Mouse (Mus musculus) heart, embryonic 10.5 days (tissue): ENCODE measurements at regions not wholly inside any gene's neighbourhood (a gene's known extent, or its start where the extent isn't known, plus 50 kb on each side); places are given as distances from the start of the nearest gene placed in this dataset.

ENCODE experiments used
- DNase-seq: peaks from one replicate; pipeline ENCODE4 v3.0.0-alpha.2; 2017; ENCODE audit warnings: low spot score
- H3K27ac ChIP-seq: fragments of 300-500 bp; sonication (generic); 2 replicates; pipeline ENCODE4 v1.5.1; 2016; ENCODE audit warnings: mild to moderate bottlenecking
- H3K27me3 ChIP-seq: fragments of 300-500 bp; sonication (generic); 2 replicates; pipeline ENCODE4 v1.6.1; 2016; ENCODE audit warnings: mild to moderate bottlenecking; ENCODE audit not compliant: poor library complexity, insufficient read depth, severe bottlenecking
- H3K36me3 ChIP-seq: fragments of 300-500 bp; sonication (generic); 2 replicates; pipeline ENCODE4 v1.6.1; 2016; ENCODE audit warnings: mild to moderate bottlenecking, moderate library complexity
- H3K4me1 ChIP-seq: fragments of 300-500 bp; sonication (generic); 2 replicates; pipeline ENCODE4 v1.6.1; 2016; ENCODE audit warnings: mild to moderate bottlenecking
- H3K4me3 ChIP-seq: fragments of 300-500 bp; sonication (generic); 2 replicates; pipeline ENCODE4 v1.5.1; 2016; ENCODE audit warnings: mild to moderate bottlenecking, moderate library complexity
- H3K9me3 ChIP-seq: fragments of 300-500 bp; sonication (generic); 2 replicates; pipeline ENCODE4 v1.6.1; 2016; ENCODE audit warnings: mild to moderate bottlenecking, moderate library complexity
- WGBS: fragments of 180-500 bp; shearing (Covaris S2); methylation state at CpG from one replicate; pipeline ENCODE4 v1.1.7; 2016; 5-methylcytosine and 5-hydroxymethylcytosine counted together

DNA sequence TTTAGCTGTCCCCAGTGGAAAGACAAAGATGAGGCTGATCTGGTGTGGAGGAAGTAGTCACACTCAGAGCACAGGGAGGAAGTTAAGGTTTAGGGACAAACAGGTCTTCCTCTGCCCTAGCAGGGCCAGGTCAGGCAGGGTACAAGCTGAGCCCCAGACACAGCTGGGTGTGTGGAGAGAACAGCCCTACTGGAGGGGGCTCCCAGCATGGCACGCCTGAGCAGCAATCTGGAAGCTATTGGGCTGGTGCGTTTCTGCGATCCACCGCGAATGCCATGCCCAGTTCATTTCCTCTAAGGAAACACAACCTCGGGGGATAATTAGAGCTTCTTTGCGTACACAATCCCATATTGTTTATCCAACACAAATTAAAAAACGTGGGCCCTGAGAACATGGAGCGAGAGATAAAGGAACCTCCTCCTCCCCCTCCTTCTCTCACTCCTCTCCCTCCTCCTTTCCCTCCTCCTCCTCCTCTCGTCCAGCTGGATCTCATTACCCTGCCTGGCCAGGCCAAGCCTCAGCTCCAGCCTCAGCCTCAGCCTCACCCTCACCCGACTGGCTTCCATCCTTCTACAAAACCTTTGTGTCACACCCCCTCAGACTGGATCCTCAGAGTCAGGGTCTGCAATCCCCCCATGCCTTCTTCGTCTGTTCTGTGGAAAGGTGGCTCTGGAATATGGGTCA is 81.2 kb downstream of the Pja1 start:
- H3K4me3 ChIP-seq: no peak overlapping the region
- no peak for DNase-seq
- no peak overlapping the region for H3K27ac ChIP-seq
- WGBS: 64% methylated on average over 12 of the region's 12 CpGs
- no peaks in the 10 kb centered on the region for H3K4me1 ChIP-seq
- no peaks in the 10 kb centered on the region for H3K9me3 ChIP-seq
- no peaks in the 10 kb centered on the region for H3K36me3 ChIP-seq
- peaks cover 89% of the 10 kb centered on the region for H3K27me3 ChIP-seq

DNA sequence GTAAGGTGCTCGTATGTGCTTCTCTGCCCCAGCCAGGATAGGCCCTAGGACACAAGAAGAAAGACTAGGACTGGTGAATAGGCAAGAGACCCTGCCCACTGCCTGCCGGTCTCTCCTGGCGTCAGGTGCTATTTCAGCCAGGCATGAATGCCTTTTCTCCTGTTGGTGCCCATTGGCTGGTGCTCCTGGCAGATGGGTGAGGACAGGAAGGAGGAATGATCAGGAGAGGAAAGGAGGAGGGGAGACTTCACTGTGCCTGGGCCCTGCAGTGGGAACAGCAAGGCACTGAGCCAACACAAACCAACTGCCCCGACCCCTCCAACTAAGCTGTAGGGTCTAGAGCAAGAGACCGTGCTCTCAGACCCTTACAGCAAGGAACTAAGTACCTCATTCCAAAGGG is 100.4 kb downstream of the Pja1 start:
- H3K27ac ChIP-seq: no peak overlapping the region

DNA sequence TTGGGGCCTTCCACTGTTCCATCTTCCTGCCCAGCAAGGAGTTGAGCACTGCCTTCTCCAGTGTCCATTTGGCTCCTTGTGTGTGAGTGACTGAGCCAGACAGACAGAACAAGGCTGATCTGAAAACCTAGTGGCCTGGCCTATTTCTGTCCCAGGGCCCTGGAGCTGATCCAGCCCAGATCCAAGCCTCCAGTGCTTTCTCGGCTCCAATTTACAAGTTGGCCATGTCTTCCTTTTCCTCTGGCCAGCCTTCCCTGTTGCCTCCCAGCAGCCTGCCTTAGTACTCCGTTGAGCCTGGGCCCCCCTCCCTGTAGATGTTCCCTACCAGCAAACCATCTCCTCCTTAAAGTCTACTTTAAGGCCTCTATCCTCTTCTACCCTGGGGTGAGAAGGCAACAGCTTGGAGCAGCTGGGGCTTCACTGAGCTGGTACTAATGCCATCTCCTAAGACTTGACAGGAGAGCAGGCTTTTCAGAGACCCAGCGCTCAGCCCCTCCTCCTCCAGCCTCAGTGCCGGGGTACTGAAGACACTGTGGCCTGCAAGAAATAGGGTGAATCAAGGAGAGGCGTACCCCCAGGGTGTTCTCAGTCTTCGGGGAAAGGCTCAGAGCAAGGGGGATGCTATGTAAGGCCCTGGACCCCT is 101.7 kb downstream of the Pja1 start:
- no peak overlapping the region for H3K27ac ChIP-seq
- H3K4me3 ChIP-seq: no peak overlapping the region
- peak; percentile 20 for DNase-seq
- peaks cover 96% of the 10 kb centered on the region for H3K27me3 ChIP-seq
- WGBS: 78% methylated on average over 6 of the region's 6 CpGs
- H3K36me3 ChIP-seq: no peaks in the 10 kb centered on the region
- H3K4me1 ChIP-seq: no peaks in the 10 kb centered on the region
- H3K9me3 ChIP-seq: no peaks in the 10 kb centered on the region

More for the DNA sequence above, 100.4 kb downstream of the Pja1 start:
- peak; percentile 14 for DNase-seq
- H3K36me3 ChIP-seq: no peaks in the 10 kb centered on the region
- no peak overlapping the region for H3K4me3 ChIP-seq
- H3K4me1 ChIP-seq: no peaks in the 10 kb centered on the region
- H3K27me3 ChIP-seq: peaks cover 88% of the 10 kb centered on the region
- WGBS: 74% methylated on average over 5 of the region's 5 CpGs
- no peaks in the 10 kb centered on the region for H3K9me3 ChIP-seq

DNA sequence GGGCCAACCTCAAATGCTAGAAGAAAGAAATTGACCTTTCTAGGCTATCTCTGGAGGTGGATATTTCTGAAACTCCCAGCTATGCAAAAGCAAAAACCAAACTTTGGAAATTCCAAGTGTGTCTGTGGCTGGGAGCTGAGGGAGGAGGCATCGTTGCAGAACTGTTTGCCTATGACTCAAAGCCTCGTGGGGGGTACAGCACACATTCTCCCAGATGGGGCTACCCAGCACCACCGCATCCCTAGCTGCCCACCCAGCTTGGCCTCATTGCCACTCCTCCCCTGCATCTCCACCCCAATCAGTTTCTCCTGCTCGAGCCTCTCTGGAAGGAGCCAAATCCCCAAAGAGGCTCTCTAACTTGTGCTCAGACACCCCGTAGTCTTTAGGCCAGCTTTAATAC is 107.0 kb downstream of the Pja1 start:
- no peaks in the 10 kb centered on the region for H3K36me3 ChIP-seq
- DNase-seq: peak; percentile 22
- peaks cover 8% of the 10 kb centered on the region; the same call in 1 of the 2 replicates for H3K4me1 ChIP-seq
- H3K27ac ChIP-seq: no peak overlapping the region
- peaks cover 99% of the 10 kb centered on the region for H3K27me3 ChIP-seq
- no peak overlapping the region for H3K4me3 ChIP-seq
- 76% methylated on average over 5 of the region's 5 CpGs for WGBS
- H3K9me3 ChIP-seq: no peaks in the 10 kb centered on the region

DNA sequence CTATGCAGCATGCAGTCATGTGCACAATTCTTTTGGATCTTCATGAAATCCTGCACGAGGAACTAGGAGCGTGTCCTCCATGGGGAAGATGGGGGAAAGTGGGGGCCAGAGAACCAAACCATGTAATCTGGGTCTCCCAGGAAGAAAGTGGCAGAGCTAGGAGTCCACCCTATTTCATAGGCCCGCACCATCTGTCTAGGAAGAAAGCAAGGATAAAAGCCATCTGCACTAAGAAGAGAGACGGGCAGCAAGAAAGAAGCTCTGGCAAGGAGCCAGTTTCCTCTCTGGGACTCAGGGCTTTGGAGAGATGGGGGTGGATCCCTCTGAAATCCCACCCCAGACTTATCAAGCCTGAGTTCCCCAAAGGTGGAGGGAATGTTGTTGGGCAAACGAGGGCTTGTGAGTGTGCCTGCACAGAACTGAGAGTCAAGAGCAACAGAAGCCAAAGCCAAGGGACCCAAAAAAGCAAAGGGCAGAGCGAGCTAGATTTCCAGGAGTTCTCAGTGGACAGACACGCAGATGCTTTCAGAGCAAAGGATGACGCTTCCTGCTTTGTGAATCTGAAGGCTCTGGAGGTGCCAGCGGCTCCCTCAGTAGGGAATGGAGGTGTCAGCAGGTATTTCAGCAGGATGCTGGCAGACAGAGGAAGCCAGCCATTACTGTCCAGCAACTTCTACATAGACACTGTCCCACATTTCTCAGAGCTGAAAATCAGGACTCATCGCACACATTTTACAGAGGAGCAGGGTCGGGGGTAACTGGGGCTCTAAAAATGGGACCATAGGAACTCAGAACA is 110.8 kb downstream of the Pja1 start:
- WGBS: 62% methylated on average over 11 of the region's 11 CpGs
- Histone ChIP-seq H3K27me3 (peaks cover 88% of the 10 kb centered on the region), H3K4me3 (no peak overlapping the region), H3K9me3 (no peaks in the 10 kb centered on the region), H3K4me1 (peaks cover 22% of the 10 kb centered on the region), H3K27ac (no peak overlapping the region), H3K36me3 (no peaks in the 10 kb centered on the region)
- peak; percentile 63 for DNase-seq

DNA sequence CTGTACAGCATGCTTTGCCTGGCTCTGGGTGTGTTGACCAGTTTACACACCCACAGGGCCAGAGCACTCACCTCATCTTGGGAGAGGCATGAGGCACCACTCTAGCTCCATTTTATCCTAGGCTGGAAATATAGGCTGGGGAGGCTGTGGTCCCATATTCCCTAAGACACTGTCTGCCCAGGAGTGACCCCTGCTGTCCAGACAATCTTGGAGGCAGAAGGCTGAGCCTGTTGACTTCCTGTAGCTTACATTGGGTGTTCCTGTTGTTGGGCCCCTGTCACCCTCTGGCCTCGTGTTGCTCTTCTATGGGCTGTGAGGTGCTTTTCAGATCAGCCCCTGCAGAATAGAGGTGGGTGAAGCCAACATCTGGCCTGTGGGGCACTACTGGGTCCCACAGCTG is 112.3 kb downstream of the Pja1 start:
- WGBS: 28% methylated on average over 1 of the region's 1 CpGs
- peak; percentile 48 for DNase-seq
- H3K4me3 ChIP-seq: no peak overlapping the region
- peaks cover 22% of the 10 kb centered on the region for H3K4me1 ChIP-seq
- no peaks in the 10 kb centered on the region for H3K36me3 ChIP-seq
- peaks cover 82% of the 10 kb centered on the region for H3K27me3 ChIP-seq
- no peaks in the 10 kb centered on the region for H3K9me3 ChIP-seq
- H3K27ac ChIP-seq: peak overlapping the region; percentile 63; the same call in 1 of the 2 replicates

DNA sequence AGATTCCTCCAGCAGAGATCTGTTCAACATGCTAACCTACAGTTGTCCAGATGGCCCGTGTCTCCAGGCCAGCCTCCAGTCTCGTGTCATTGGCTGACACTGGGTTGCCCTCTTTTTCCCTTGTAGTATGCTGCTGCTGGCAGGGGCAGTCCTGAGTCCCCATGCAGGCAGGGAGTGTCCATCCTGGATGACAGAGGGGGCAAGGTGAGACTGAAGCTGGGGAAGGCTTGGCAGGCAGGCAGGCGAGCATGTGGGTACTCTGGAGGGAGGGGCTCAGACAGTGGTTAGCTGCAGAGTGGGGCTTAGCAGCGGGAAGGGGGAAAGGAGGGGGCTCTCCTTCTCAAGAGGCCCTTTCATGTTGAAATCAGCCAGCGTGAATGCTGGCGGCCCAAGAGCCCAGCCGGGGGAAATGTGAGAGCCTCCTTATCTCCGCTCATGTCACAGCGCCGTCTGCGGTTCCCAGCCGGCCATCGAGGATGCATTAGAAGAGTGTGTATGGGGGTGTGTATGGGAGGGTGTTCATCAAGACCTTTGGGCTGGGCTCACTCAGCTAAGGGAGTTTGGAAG is 112.9 kb downstream of the Pja1 start:
- Histone ChIP-seq H3K27me3 (peaks cover 81% of the 10 kb centered on the region), H3K4me1 (peaks cover 22% of the 10 kb centered on the region), H3K27ac (peak overlapping the region; percentile 63; the same call in 1 of the 2 replicates), H3K9me3 (no peaks in the 10 kb centered on the region), H3K4me3 (no peak overlapping the region), H3K36me3 (no peaks in the 10 kb centered on the region)
- 42% methylated on average over 12 of the region's 13 CpGs for WGBS
- DNase-seq: peak; percentile 78

DNA sequence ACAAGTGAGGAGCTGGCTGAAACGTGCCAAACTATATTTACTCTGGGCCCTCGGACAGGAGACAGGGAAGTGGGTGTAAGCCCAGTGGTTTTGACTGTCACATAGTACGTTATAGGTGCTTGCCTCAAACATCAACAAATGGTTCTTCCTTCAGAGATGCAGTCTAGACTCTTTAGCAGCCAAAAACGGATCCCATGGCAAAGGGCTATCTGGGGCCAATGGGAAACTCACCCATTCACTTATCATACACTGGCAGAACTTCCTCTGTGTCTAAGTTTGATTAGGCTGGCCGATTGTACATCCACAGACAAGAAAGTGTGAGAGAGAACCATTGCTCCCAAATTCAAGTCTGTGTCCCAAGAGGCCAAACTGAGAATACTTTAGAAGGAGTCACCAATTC is 115.9 kb downstream of the Pja1 start:
- no peaks in the 10 kb centered on the region for H3K36me3 ChIP-seq
- peaks cover 76% of the 10 kb centered on the region for H3K27me3 ChIP-seq
- peak; percentile 22 for DNase-seq
- peaks cover 21% of the 10 kb centered on the region for H3K4me1 ChIP-seq
- 56% methylated on average over 5 of the region's 5 CpGs for WGBS
- H3K9me3 ChIP-seq: no peaks in the 10 kb centered on the region
- H3K27ac ChIP-seq: no peak overlapping the region
- no peak overlapping the region for H3K4me3 ChIP-seq

DNA sequence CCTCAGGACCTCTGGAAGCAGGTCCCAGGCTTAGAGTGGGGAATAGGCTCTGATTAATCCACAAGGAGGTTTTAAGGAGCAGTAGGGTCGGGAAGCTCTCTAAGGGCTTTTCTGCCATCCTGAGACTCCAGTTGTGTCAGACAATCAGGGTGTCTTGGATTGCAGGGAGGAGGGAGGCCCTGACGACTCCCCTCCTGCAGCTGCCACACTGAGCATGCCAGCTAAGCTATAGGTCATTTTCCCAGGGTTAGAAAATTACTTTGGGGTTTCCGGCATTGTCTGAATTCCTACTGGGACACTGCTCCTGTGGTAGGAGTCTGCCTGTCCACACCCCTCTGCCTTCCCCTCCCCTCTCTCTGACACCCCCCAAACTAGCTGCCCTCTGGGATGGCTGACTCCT is 120.8 kb downstream of the Pja1 start:
- H3K9me3 ChIP-seq: no peaks in the 10 kb centered on the region
- peaks cover 56% of the 10 kb centered on the region for H3K27me3 ChIP-seq
- DNase-seq: no peak
- no peaks in the 10 kb centered on the region for H3K36me3 ChIP-seq
- H3K27ac ChIP-seq: no peak overlapping the region
- H3K4me1 ChIP-seq: peaks cover 4% of the 10 kb centered on the region; the same call in 1 of the 2 replicates
- H3K4me3 ChIP-seq: no peak overlapping the region
- 70% methylated on average over 3 of the region's 3 CpGs for WGBS

DNA sequence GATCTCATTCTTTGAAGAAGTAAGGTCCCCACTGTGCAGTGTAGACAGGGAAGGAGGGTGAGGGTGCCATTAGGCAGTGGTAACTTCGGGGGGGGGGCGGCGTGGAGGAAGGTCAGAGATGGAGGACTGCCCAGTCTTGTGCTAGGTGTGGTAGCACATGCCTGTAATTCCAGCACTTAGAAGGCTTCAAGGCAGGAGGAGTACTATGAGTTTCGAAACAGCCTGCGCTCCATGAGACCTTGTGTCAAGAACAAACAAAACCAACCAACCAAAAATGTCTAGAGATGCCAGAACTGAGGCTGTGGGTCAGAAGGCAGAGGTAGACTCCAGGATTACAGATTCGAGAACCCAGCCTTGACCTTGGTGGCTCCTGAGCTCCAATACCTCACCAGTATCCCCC is 130.8 kb downstream of the Pja1 start:
- Histone ChIP-seq H3K27me3 (peaks cover 55% of the 10 kb centered on the region), H3K9me3 (no peaks in the 10 kb centered on the region), H3K4me1 (peaks cover 15% of the 10 kb centered on the region), H3K4me3 (no peak overlapping the region), H3K27ac (no peak overlapping the region), H3K36me3 (no peaks in the 10 kb centered on the region)
- DNase-seq: no peak
- 67% methylated on average over 6 of the region's 6 CpGs for WGBS

DNA sequence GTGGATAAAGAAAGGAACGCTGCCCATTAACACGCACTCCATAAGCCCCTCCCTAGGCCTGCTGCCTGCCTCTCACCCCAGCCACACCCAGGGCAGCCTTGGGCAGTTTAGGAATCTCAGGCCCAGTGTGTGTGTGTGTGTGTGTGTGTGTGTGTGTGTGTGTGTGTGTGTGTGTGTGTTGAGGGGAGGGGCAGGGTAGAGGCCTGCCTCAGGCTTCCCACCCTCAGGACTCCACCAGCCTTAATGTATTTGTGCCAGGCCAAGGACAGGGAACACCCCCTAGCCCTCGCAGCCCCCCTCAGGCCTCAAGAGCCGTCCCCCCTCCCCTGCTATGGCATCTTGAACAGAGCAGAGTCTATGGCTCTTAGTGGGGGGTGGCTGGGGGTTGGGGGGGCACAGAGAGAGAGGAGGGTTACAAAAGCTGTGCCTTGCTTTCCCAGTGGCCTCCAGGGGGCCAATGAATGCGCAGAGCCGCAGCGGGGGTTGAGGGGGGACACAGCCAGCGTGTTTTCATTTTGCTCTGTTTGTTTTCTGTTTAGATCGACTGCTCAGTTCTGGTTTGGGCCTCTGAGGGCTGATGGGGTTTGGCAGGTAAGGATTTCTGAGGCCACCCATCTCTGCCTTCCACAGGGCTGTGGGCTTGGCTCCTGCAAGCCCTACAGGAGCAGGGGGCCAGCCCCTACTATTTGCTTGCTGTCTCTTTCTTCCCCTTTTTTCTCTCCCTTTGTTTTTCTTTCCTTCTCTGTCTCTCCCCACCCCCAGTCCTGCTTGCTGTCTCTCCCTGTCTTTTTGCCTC is 131.8 kb downstream of the Pja1 start:
- H3K36me3 ChIP-seq: no peaks in the 10 kb centered on the region
- DNase-seq: no peak
- 38% methylated on average over 8 of the region's 9 CpGs for WGBS
- no peaks in the 10 kb centered on the region for H3K9me3 ChIP-seq
- H3K4me1 ChIP-seq: peaks cover 15% of the 10 kb centered on the region
- H3K4me3 ChIP-seq: no peak overlapping the region
- H3K27ac ChIP-seq: peak overlapping the region; percentile 42; the same call in 1 of the 2 replicates
- peaks cover 64% of the 10 kb centered on the region for H3K27me3 ChIP-seq
